Mouse (Mus musculus) CD4-positive helper T cell, adult 2 months (primary cell): ENCODE results near the gene Brinp1.
"Not testable (repeated sequence)": the region's sequence is repeated elsewhere in the genome, so short reads cannot be mapped to it uniquely, and the experiment has no call there.

Experiments used
- DNase-seq: peaks from one replicate; pipeline ENCODE4 v3.0.0-alpha.2; 2012; ENCODE audit warnings: low read depth, missing footprints, low spot score

Brinp1 gene

DNA sequence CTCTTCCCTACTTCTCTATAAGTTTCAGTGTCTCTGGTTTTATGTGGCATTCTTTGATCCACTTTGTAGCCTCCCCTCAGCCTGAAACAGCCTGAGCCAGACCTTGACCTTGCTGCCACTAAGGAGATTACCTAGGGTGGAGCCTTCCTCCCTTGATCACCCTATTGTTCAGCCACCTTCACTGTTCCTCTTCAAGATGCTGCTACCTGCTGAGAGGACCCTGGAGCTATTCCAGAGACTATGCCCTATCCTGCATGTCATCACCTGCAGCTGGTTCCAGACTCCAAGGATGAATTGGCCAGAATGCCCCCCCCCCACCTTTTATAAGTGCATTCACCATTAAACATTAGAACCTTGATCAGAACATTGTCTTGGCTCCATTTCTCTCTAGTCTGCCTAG is 140.2 kb downstream of the Brinp1 start:
- DNase-seq = not testable (repeated sequence)

DNA sequence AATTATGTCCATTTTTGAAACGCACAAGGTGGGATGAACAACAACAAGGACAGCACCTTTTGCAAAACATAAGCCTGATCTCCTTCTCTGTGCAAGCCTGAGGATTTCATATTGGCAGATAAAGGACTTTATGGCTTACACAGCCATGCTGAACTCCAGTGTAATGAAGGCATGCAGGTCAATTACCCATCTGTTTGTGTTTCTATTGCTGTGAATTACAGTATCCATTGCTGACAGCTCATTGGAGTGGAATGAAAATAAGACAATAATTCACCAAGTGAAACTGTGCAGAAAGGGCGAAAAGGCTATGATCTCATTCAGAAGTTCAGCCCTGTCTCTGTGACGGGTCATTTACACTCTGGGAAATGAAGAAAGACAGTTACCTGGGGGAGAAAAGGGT is 147.7 kb downstream of the Brinp1 start:
- no peak for DNase-seq

DNA sequence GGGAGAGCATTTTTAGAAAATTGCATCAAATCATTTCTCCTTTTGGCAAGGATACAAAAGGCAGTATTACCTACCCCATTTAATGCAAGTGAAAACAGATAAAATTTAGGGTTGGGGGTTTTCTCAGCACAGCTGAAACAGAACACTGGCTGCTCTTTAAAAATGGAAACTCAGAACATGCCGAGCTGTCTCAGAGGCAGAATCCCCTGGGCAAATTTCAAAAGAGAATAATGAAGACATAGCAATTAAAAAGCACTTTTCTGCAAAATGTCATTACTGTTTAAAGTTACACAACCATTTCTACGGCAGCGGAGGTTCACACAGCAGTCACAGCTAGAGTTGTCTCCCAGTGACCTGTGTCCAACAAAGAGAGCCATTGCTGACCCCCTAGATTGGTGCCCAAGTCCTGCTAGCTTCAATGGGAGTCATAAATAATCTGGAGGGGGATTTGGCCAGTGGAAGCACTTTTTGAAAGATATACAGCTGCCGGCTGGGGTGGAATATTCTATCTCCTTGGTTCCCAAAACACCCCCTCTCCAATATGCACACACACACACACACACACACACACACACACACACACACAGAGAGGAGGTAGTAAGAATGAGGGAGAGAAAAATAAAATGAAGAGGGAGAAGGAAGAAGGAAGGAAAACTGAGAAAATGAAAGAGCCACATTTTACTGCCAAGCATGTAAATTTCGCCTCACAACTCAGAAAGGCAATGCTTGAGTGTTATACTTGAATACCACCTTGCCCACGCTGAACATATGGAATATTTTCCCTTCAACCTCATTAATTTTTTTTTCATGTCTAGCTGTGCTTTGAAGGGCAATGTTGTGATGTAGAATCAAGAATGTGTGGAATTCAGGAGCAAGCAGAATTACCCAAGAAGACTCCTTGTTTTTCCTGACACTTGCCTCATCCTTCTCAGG is 152.0 kb downstream of the Brinp1 start:
- no peak for DNase-seq

DNA sequence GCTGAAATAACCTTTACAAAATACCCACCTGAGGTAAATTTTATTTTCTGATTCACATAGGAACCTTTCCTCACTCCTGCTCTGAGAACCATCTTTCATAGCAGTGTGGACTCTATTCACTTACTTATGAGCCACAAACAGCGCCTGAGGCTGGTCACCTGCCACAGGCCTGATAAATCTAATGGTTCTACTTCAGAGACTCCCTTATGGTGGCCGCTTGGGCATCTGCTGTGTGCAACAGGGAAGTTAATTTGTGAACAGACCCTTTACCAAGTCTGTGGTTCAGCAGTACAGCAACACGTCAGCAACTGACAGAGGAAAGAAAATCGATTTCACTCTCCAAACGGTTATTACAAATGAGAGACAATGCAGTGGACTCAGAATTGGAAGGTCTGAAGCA is 164.2 kb downstream of the Brinp1 start:
- no peak for DNase-seq

DNA sequence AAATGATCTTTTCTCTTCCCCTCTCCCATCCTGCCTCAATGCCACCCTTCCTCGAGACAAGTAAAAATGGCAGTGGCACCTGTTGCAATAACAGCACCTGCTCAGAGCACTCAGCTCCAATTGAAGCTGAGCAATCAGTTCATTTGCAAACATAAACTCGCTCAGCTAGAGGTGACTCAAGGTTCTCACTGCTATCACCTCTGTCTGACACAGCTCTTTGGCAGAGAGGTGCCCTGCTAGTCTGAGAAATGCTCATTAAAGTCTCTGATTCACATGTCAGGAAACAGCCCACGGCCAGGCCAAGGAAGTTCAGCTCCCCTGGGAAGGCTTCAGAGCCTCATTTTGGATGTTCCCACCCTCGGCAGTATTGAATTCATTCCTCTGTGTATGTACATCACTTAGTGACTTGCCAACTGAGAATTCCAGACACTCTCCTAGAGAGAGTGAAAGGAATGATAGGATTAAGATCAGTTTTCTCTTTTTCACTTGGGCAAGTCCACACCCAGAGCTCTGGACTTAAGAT is 165.7 kb downstream of the Brinp1 start:
- no peak for DNase-seq

DNA sequence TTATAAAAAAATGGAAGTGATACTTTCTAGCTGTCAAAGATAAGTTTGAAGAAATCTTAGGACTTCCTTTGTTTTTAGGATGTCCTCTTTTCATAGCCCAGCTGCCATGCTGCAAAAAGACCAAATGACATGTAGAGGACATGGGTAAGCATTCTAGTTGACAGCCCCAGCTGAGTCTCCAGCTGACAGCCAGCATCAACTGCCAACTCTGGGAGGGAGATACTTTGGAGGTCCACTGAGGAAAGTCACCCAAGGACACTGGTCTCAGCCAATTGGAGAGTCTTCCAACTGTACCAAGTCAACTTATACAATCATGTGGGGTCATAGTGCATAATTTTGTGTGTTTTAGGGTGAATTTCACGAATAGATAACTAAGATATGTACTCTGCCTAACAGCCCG is 166.6 kb downstream of the Brinp1 start:
- no peak for DNase-seq

DNA sequence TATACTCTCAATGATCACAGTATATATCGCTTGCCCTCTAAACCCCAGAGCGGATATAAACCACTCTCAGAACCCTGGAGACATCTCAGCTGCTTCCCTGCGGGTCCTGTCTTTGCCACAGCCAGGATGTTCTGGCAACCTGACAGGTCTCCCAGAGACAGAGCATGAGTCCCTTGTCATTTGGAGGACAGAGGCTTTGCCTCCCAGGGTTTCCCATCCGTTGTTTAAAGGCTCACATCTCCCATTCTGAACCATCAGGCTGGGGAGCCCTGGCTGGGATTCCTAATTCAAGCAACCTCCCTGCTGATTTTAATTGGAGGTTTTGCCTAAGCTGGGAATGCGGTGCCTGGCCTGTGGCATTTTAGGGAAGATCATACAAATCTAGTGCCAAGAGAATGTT is 185.9 kb downstream of the Brinp1 start:
- DNase-seq = no peak

DNA sequence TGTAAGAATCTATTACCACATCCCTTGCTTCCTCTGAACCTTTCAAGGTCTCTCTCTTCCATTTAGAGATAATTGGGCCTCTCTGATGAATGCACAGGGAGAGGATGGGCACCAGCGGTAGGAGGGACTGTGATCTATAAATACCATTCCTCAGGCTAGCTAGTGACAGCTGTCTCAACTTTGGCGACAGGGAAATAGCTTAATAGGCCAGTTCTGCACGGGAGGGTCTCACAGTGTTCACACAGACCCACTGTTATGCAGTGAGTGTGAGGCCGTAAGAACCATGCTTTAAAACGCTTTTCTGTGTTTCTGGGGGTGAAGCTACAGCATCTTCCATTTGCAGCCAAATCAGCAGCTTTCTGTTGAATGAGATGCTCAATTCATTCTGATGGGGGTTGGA is 186.8 kb downstream of the Brinp1 start:
- DNase-seq = no peak

DNA sequence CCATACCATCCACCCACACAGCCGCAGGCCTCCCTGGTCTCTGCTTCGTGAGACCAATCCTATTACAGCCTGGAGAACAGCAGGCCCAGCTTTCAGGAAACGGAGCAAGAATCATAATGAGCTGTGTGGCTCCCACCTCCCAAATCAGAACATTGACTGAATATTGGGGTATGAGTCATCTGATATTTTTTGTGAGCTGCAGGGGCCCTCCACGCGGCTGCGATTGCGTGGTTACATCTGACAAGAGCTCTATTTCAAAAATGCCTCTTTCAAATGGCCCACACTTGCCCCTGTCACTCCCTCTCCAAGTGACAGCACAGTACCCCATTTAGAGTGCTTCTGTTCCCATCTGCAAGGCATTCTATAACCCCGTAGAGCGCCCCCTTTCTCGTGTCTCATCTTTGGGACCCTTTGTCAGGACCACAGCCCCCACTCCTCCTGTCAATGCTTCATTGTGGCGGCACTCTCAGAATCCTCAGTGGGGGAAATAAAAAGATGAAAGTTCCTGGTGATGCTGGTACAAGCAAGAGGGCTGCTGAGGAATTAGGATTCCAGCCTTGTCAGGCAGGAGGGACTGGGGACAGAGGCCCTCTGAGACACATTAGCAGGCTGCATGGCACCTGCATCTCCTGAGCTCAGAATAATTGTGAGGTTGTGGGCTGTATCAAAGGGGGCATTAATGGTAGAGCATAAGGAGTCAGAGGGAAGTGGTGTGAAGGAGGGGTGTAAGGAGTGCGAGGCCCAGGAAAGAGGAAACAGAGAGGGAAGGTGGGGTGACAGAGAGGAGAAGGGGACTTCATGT is 188.2 kb downstream of the Brinp1 start:
- DNase-seq = no peak

DNA sequence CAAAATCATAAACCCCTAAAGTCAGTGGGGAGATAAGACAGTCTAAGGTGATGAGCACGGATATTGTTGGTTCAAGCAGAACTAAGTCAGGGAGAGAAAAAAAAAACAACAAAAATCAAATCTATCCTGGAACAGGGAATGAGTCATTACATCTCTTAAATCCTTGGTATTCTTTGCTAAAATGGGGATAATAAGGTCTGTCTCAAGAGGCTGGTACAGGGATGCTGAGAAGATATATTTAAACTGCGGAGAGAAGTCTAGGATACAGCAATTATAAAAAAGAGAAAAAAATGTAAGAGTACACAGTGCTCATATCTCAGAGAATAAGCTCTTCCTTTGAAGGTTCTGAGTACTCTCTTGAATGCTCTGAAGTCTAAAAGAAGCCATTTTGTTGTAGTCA is 189.3 kb downstream of the Brinp1 start:
- no peak for DNase-seq

DNA sequence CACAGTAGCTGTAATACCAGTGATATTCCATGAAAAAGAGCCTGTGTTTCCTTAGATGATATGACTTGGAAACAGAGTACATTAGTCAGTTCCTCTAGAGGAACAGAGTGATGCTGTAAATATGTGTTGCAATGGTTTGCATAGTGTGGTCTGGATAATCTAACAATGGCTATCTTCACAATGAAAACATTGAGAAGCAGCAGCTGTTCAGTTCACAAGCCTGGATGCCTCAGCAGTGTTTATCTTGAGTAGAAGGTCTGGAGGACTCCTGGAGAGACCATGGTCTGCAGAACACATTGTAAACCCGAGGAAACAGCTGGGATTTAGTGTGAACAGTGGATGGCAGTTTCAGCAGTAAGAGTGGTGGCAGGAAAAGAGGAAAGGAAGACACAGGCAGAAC is 233.2 kb downstream of the Brinp1 start:
- DNase-seq = no peak
